Mouse (Mus musculus): ENCODE data around the gene Plcb4.
A peak's percentile ranks its signal among the peaks of the same experiment; 100 is the strongest.

GRCm38 (mm10) chr2:135727088-135727487, 68.3 kb downstream of the Plcb4 start:
- TF ChIP-seq CTCF (IDR thresholded peaks at IDR 0.05) (no peak), EP300 (IDR thresholded peaks at IDR 0.05) (peak; percentile 75)

All from lung, postnatal 0 days (tissue).